Mouse (Mus musculus) MEL (cell line): Measurements from ENCODE around the gene Acsbg1. TPM values are rescaled to one million over a fixed set of nuclear protein-coding genes. Genes with fewer than 3 reads are reported as not detected.

Experiments
- DNase-seq: peaks from one replicate; pipeline ENCODE4 v3.0.0; 2011; ENCODE audit warnings: low read depth, low spot score
- H3K27ac ChIP-seq: 2 replicates; pipeline ENCODE4 v1.5.1; 2012; ENCODE audit warnings: low read depth, mild to moderate bottlenecking, control low read depth, low read length, moderate library complexity; ENCODE audit not compliant: control insufficient read depth
- H3K27me3 ChIP-seq, 2 experiments: fragments of 150-350 bp in 1 of 2; sonication (generic) in 1 of 2; 2 replicates each; pipeline ENCODE4 v1.6.1; 2012; ENCODE audit warnings: low read length in 2 of 2, mild to moderate bottlenecking in 2 of 2, improper control_type of control experiment in 1 of 2, moderate library complexity in 1 of 2; ENCODE audit not compliant: insufficient read depth in 2 of 2, control insufficient read depth in 1 of 2
- H3K36me3 ChIP-seq, 2 experiments: 2 replicates each; pipeline ENCODE4 v1.6.1; 2012 to 2014; ENCODE audit warnings: low read length in 2 of 2, improper control_type of control experiment in 1 of 2, inconsistent platforms in 1 of 2, mild to moderate bottlenecking in 1 of 2; ENCODE audit not compliant: insufficient read depth in 2 of 2, control insufficient read depth in 1 of 2
- H3K4me1 ChIP-seq, 2 experiments: fragments of 150-350 bp in 1 of 2; sonication (generic) in 1 of 2; 2 replicates each; pipeline ENCODE4 v1.6.1; 2012; ENCODE audit warnings: low read length in 2 of 2, improper control_type of control experiment in 1 of 2, mild to moderate bottlenecking in 1 of 2; ENCODE audit not compliant: insufficient read depth in 2 of 2, control insufficient read depth in 1 of 2
- H3K4me3 ChIP-seq, 2 experiments: fragments of 150-350 bp in 1 of 2; sonication (generic) in 1 of 2; 2 replicates each; pipeline ENCODE4 v1.5.1; 2012; ENCODE audit warnings: low read depth in 2 of 2, low read length in 2 of 2, mild to moderate bottlenecking in 2 of 2, moderate library complexity in 2 of 2, control low read depth in 1 of 2, improper control_type of control experiment in 1 of 2; ENCODE audit not compliant: control insufficient read depth in 1 of 2, insufficient read depth in 1 of 2
- H3K79me2 ChIP-seq: 2 replicates; pipeline ENCODE4 v1.6.1; 2012; ENCODE audit warnings: mild to moderate bottlenecking, low read length, moderate library complexity; ENCODE audit not compliant: control insufficient read depth, poor library complexity, insufficient read depth
- H3K9ac ChIP-seq: 2 replicates; pipeline ENCODE4 v1.6.1; 2012; ENCODE audit warnings: low read depth, mild to moderate bottlenecking, control low read depth, low read length, moderate library complexity; ENCODE audit not compliant: control insufficient read depth, poor library complexity, severe bottlenecking
- H3K9me3 ChIP-seq: fragments of 150-350 bp; sonication (generic); replicated peaks from 2 replicates; pipeline ENCODE4 v1.6.1; 2012; ENCODE audit warnings: mild to moderate bottlenecking, low read length, improper control_type of control experiment, moderate library complexity; ENCODE audit not compliant: insufficient read depth
- CTCF ChIP-seq, 3 experiments: IDR thresholded peaks in 2 of 3; conservative IDR thresholded peaks in 1 of 3; 2 replicates each; pipeline ENCODE4 v1.5.1; 2011 to 2012; ENCODE audit warnings: low read length in 3 of 3, low read depth in 2 of 3, mild to moderate bottlenecking in 2 of 3, improper control_type of control experiment in 1 of 3, inconsistent platforms in 1 of 3, mixed read lengths in 1 of 3, moderate library complexity in 1 of 3; ENCODE audit not compliant: control insufficient read depth in 1 of 3, insufficient read depth in 1 of 3, poor library complexity in 1 of 3, severe bottlenecking in 1 of 3
- ETS1 ChIP-seq: IDR thresholded peaks from 2 replicates; pipeline ENCODE4 v1.6.1; 2012; ENCODE audit warnings: low read depth, mild to moderate bottlenecking, inconsistent platforms, low read length, improper control_type of control experiment, moderate library complexity
- HCFC1 ChIP-seq: IDR thresholded peaks from 2 replicates; pipeline ENCODE4 v1.6.1; 2012; ENCODE audit warnings: low read depth, mild to moderate bottlenecking, inconsistent platforms, low read length, improper control_type of control experiment, moderate library complexity
- JUND ChIP-seq: IDR thresholded peaks from 2 replicates; pipeline ENCODE4 v1.6.1; 2011; ENCODE audit warnings: low read depth, mild to moderate bottlenecking, improper control_type of control experiment, low read length
- KAT2A ChIP-seq: conservative IDR thresholded peaks from 2 replicates; pipeline ENCODE4 v1.6.1; 2012; ENCODE audit warnings: low read depth, low read length, improper control_type of control experiment, inconsistent platforms
- MEF2A ChIP-seq: IDR thresholded peaks from 2 replicates; pipeline ENCODE4 v1.6.1; 2014; ENCODE audit warnings: low read depth, mild to moderate bottlenecking, inconsistent platforms, low read length, improper control_type of control experiment; ENCODE audit not compliant: poor library complexity, insufficient replicate concordance, severe bottlenecking; ENCODE audit errors: extremely low read depth
- MXI1 ChIP-seq: IDR thresholded peaks from 2 replicates; pipeline ENCODE4 v1.6.1; 2011; ENCODE audit warnings: mild to moderate bottlenecking, low read depth, low read length, improper control_type of control experiment
- MYB ChIP-seq: IDR thresholded peaks from 2 replicates; pipeline ENCODE4 v1.6.1; 2011; ENCODE audit warnings: mild to moderate bottlenecking, low read depth, low read length, improper control_type of control experiment
- NRF1 ChIP-seq: IDR thresholded peaks from 2 replicates; pipeline ENCODE4 v1.6.1; 2014; ENCODE audit warnings: low read depth, mild to moderate bottlenecking, inconsistent platforms, low read length, improper control_type of control experiment, moderate library complexity; ENCODE audit not compliant: poor library complexity, insufficient read depth, severe bottlenecking
- POLR2AphosphoS2 ChIP-seq: IDR thresholded peaks from 2 replicates; pipeline ENCODE4 v1.6.1; 2011; ENCODE audit warnings: low read length, improper control_type of control experiment
- POLR2AphosphoS5 ChIP-seq: IDR thresholded peaks from 2 replicates; pipeline ENCODE4 v1.6.1; 2012; ENCODE audit warnings: low read depth, borderline replicate concordance, mild to moderate bottlenecking, inconsistent platforms, low read length, moderate library complexity, mixed read lengths
- TBP ChIP-seq: IDR thresholded peaks from 2 replicates; pipeline ENCODE4 v1.8.0; 2011; ENCODE audit warnings: low read depth, low read length, improper control_type of control experiment
- USF1 ChIP-seq: IDR thresholded peaks from 2 replicates; pipeline ENCODE4 v1.6.1; 2014; ENCODE audit warnings: low read depth, mild to moderate bottlenecking, inconsistent platforms, low read length, improper control_type of control experiment, moderate library complexity
- ZKSCAN1 ChIP-seq: IDR thresholded peaks from 2 replicates; pipeline ENCODE4 v1.6.1; 2012; ENCODE audit warnings: low read depth, mild to moderate bottlenecking, inconsistent platforms, low read length, improper control_type of control experiment, moderate library complexity
- ZNF384 ChIP-seq: IDR thresholded peaks from 2 replicates; pipeline ENCODE4 v1.6.1; 2012; ENCODE audit warnings: low read depth, mild to moderate bottlenecking, inconsistent platforms, low read length, improper control_type of control experiment
- polyA plus RNA-seq, 2 experiments: library from polyadenylated mRNA; stranded (reverse) in 1 of 2; unstranded in 1 of 2; fragments of >175 nt in 1 of 2; fragments of >200 nt in 1 of 2; gene quantifications; 2 replicates each; pipeline versions ENCODE4 v1.2.1 to v1.2.4; 2012; ENCODE audit warnings: low replicate concordance in 2 of 2, low read depth in 1 of 2; ENCODE audit not compliant: insufficient read length in 2 of 2, insufficient read depth in 1 of 2, missing spikeins in 1 of 2
- total RNA-seq: library from RNA; depleted of rRNA; stranded (reverse); fragments of 300-350 nt; gene quantifications from 2 replicates; pipeline ENCODE4 v1.2.3, GENCODE M21; 2012

Acsbg1 gene
- total and polyA plus RNA-seq, 3 experiments = 8.3 to 8.8 TPM; not detected in 1

- Histone ChIP-seq H3K27me3 (peaks cover 2 to 8% of the 10 kb centered on the region in 2 experiments; a peak in 2 of 4 replicates), H3K9me3 (no peaks in the 10 kb centered on the region), H3K36me3 (no peaks in the 10 kb centered on the region), H3K27ac (no peak overlapping the region), H3K4me1 (no peaks in the 10 kb centered on the region), H3K79me2 (no peaks in the 10 kb centered on the region), H3K4me3 (no peak overlapping the region), H3K9ac (no peak overlapping the region)
- no peak for DNase-seq
- TF ChIP-seq KAT2A (no peak), HCFC1 (no peak), POLR2AphosphoS2 (no peak), USF1 (no peak), MXI1 (no peak), CTCF (IDR thresholded peaks at IDR 0.05 in 2 of 3, conservative IDR thresholded peaks at IDR 0.05 in 1 of 3; ENCODE audit: control insufficient read depth in 1 of 3, insufficient read depth in 1 of 3, low read depth in 2 of 3, low read length in 3 of 3, poor library complexity in 1 of 3, severe bottlenecking in 1 of 3) (no peak), JUND (no peak), MYB (no peak), ETS1 (no peak), ZNF384 (no peak), NRF1 (no peak), MEF2A (no peak), POLR2AphosphoS5 (no peak), ZKSCAN1 (no peak)
These were observed 25.9 kb upstream of the Acsbg1 start for GRCm38 (mm10) chr9:54687246-54688236.

GRCm38 (mm10) chr9:54683814-54684605 lies 22.3 kb upstream of the Acsbg1 start:
- Histone ChIP-seq H3K79me2 (no peaks in the 10 kb centered on the region), H3K36me3 (no peaks in the 10 kb centered on the region), H3K27ac (no peak overlapping the region), H3K27me3 (peaks cover 2 to 8% of the 10 kb centered on the region in 2 experiments; a peak in 2 of 4 replicates), H3K4me3 (no peak overlapping the region), H3K9me3 (no peaks in the 10 kb centered on the region), H3K9ac (no peak overlapping the region), H3K4me1 (no peaks in the 10 kb centered on the region)
- no peak for TF ChIP-seq ZNF384
- TF ChIP-seq TBP = 0 out of 2 replicates have a peak, but pooled peaks have one; percentile 29
- DNase-seq = no peak
